Mouse (Mus musculus): ENCODE data around the gene Eef1akmt4.
"Not testable (repeated sequence)": the region's sequence is repeated elsewhere in the genome, so short reads cannot be mapped to it uniquely, and the experiment has no call there.

Gene Eef1akmt4

GRCm38 (mm10) chr16:20623211-20623610, 11.8 kb downstream of the Eef1akmt4 start:
- peak; percentile 17 for DNase-seq (ENCODE audit: low read depth, low spot score)

GRCm38 (mm10) chr16:20628871-20629391, 17.5 kb downstream of the Eef1akmt4 start:
- no peak for DNase-seq (ENCODE audit: low read depth, low spot score)

GRCm38 (mm10) chr16:20629731-20630634, 18.6 kb downstream of the Eef1akmt4 start, which contains the start of gene Ece2:
TSS of gene Ece2 (plus strand) at chr16:20629828.
- peak; percentile 34 for DNase-seq (ENCODE audit: low read depth, low spot score)

GRCm38 (mm10) chr16:20637410-20637809, 26.0 kb downstream of the Eef1akmt4 start:
- no peak for DNase-seq (ENCODE audit: low read depth, low spot score)

GRCm38 (mm10) chr16:20638367-20638766, 27.0 kb downstream of the Eef1akmt4 start:
- no peak for DNase-seq (ENCODE audit: low read depth, low spot score)

- DNase-seq (ENCODE audit: low read depth, low spot score) = peak; percentile 79
Observed at GRCm38 (mm10) chr16:20642161-20642560, 30.8 kb downstream of the Eef1akmt4 start.

GRCm38 (mm10) chr16:20643911-20644310, 32.5 kb downstream of the Eef1akmt4 start:
- DNase-seq (ENCODE audit: low read depth, low spot score) = no peak

- peak; percentile 97 for DNase-seq (ENCODE audit: low read depth, low spot score)
Observed at GRCm38 (mm10) chr16:20651076-20651946, 39.9 kb downstream of the Eef1akmt4 start, which contains the start of gene Psmd2. TSS of gene Psmd2 (plus strand) at chr16:20651652.

GRCm38 (mm10) chr16:20651947-20652310, 40.5 kb downstream of the Eef1akmt4 start:
- DNase-seq (ENCODE audit: low read depth, low spot score) = no peak

GRCm38 (mm10) chr16:20653315-20653714, 41.9 kb downstream of the Eef1akmt4 start:
- DNase-seq (ENCODE audit: low read depth, low spot score) = peak; percentile 36

GRCm38 (mm10) chr16:20657661-20658060, 46.3 kb downstream of the Eef1akmt4 start:
- DNase-seq (ENCODE audit: low read depth, low spot score) = peak; percentile 59

GRCm38 (mm10) chr16:20668013-20668412, 56.6 kb downstream of the Eef1akmt4 start, which contains the start of gene Eif4g1:
TSS of gene Eif4g1 (plus strand) at chr16:20668313.
- not testable (repeated sequence) for DNase-seq (ENCODE audit: low read depth, low spot score)
